Mouse (Mus musculus): ENCODE measurements at regions not wholly inside any gene's neighbourhood (a gene's known extent, or its start where the extent isn't known, plus 50 kb on each side); places are given as distances from the start of the nearest gene placed in this dataset.

DNA sequence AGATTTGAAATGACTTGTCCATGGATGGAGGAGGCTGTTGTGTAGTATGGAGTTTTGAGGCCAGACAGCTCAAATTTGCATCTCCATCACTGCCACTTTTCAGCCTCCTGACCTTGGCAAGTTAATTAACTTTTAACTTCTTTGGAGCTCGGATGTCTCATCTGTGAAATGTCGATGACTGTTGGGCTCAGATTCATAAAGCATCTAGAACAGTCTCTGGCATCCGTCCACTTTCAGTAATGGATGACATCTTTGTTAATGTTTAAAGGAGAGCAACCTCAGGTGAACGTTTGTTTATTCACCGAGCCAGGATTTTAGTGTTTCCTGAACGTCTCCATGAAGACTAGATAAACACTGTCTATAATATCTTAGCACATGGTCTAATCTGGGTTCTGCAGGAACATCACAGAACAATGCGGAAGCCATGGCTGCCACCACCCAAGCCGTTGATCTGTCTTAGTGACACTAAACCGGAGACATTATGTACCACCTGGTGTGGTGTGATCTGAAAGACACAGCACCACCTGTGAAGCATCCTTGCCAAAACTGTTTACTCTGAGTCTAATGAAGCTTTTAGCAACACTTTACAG lies 658.4 kb downstream of the Sorcs3 start:
- WGBS = 85% methylated on average over 9 of the region's 9 CpGs
- no peak for ATAC-seq
- no peak overlapping the region for H3K9ac ChIP-seq (replicated peaks)
- H3K9me3 ChIP-seq = no peaks in the 10 kb centered on the region
- no peaks in the 10 kb centered on the region for H3K36me3 ChIP-seq
- H3K4me3 ChIP-seq (replicated peaks) = no peak overlapping the region
- no peak overlapping the region for H3K27ac ChIP-seq
- no peak overlapping the region for H3K4me2 ChIP-seq (replicated peaks)
- H3K27me3 ChIP-seq = no peaks in the 10 kb centered on the region
- H3K4me1 ChIP-seq (replicated peaks) = no peaks in the 10 kb centered on the region

DNA sequence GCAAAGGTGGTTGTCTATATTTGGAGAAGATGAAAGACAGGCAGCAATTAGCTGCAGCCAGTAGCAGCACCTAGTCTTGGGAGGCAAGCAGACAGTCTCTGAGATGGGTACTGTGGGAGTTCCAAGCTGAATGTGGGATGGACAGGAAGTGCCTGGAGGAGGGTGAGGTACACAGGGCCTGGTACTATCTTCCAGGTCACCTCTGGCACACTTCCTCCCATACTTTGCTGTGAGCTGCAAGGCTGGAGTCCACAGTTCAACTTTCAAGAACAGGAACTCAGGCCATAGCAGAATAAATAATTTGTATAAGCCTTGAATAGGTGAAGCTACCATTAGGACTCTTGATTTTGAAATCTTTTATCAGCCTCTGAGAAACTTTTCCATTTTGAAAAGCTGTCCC lies 665.8 kb downstream of the Sorcs3 start:
- Histone ChIP-seq H3K9ac (replicated peaks) (no peak overlapping the region), H3K27me3 (no peaks in the 10 kb centered on the region), H3K27ac (no peak overlapping the region), H3K9me3 (no peaks in the 10 kb centered on the region), H3K4me2 (replicated peaks) (no peak overlapping the region), H3K4me1 (replicated peaks) (no peaks in the 10 kb centered on the region), H3K36me3 (no peaks in the 10 kb centered on the region), H3K4me3 (replicated peaks) (no peak overlapping the region)
- no peak for ATAC-seq

DNA sequence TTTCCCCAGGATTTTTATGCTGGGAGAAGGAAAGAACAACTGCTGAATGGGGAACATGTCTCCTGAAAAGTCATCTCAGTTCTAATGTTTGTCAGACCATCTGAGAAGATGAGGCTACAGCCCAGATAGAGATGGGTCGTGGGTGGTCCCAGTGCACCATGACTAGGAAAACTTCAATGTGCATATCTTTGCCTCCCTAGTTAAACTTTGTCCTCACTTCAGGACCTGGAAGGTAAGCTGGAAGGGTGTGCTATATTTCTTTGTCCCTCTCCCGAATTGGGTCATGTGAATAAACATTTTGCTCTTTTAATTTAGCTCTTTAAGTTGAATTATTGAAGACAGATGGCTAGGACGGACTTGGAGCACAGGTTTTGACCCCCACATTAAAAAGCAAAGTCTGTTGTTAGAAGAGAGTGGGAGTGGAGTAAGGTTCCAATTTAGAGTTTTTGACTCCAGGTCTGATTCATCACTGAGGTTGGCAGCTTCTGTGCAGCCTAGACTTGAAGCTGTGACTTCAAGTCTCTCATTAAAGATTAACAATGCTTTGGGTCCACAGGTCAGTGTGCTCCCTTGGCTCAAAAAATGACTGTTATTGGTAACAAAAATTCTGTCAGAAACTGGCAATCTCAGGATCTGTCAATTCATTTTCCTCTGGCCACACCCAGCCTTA lies 675.8 kb downstream of the Sorcs3 start:
- ATAC-seq = no peak
- no peaks in the 10 kb centered on the region for H3K9me3 ChIP-seq
- H3K4me1 ChIP-seq (replicated peaks) = no peaks in the 10 kb centered on the region
- no peaks in the 10 kb centered on the region for H3K27me3 ChIP-seq
- 79% methylated on average over 3 of the region's 3 CpGs for WGBS
- H3K27ac ChIP-seq = no peak overlapping the region
- no peaks in the 10 kb centered on the region for H3K36me3 ChIP-seq
- no peak overlapping the region for H3K4me2 ChIP-seq (replicated peaks)
- no peak overlapping the region for H3K4me3 ChIP-seq (replicated peaks)
- no peak overlapping the region for H3K9ac ChIP-seq (replicated peaks)

DNA sequence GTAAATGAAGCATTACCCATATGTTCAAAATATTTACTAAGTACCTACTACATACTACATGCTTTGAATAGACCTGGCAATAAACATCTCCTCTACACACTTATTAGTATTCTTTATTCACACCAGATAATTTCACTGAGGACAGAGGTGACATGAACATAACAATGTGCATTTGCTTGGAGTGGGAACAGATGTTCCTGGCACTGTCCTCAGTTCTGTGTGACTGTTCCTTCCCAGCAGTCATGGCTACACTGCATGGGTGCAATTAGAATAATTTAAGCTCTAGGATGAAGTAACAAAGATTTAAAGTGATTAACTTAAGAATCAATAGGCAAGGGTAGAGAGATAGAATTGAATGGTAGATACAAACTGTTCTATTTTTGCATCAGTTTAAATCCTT lies 702.4 kb downstream of the Sorcs3 start:
- Histone ChIP-seq H3K27ac (no peak overlapping the region), H3K4me1 (replicated peaks) (no peaks in the 10 kb centered on the region; the same call in 1 of the 2 replicates), H3K9ac (replicated peaks) (no peak overlapping the region), H3K9me3 (no peaks in the 10 kb centered on the region), H3K27me3 (no peaks in the 10 kb centered on the region), H3K4me3 (replicated peaks) (no peak overlapping the region), H3K4me2 (replicated peaks) (no peak overlapping the region), H3K36me3 (no peaks in the 10 kb centered on the region)
- no peak for ATAC-seq

DNA sequence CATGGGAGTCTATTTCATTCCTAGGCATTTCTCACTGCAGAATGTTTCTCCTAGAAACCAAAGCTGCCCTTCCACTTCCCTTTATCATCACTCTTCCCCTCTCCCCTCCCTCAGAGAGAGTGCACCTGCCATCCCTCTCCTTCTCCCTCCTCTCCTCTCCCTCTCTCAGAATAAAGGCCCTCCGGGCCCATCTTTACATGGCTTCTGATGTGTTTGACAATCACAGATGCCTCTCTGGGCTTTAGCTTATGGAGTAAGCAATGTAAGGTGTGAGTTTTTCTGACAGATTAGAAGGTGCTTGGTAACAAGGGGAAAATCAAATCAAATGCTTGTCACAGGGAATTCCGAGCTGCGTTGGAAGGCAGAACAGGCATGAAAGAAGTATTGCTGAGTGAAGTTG lies 707.2 kb downstream of the Sorcs3 start:
- peak; percentile 37; the same call in 1 of the 2 replicates for ATAC-seq
- no peak overlapping the region for H3K9ac ChIP-seq (replicated peaks)
- H3K9me3 ChIP-seq = no peaks in the 10 kb centered on the region
- H3K36me3 ChIP-seq = no peaks in the 10 kb centered on the region
- H3K27me3 ChIP-seq = no peaks in the 10 kb centered on the region
- H3K4me2 ChIP-seq (replicated peaks) = no peak overlapping the region
- no peak overlapping the region for H3K4me3 ChIP-seq (replicated peaks)
- 0 out of 2 replicates have a peak overlapping the region, but pooled peaks have one; percentile 3 for H3K27ac ChIP-seq
- no peaks in the 10 kb centered on the region; the same call in 1 of the 2 replicates for H3K4me1 ChIP-seq (replicated peaks)
- 62% methylated on average over 3 of the region's 3 CpGs for WGBS

DNA sequence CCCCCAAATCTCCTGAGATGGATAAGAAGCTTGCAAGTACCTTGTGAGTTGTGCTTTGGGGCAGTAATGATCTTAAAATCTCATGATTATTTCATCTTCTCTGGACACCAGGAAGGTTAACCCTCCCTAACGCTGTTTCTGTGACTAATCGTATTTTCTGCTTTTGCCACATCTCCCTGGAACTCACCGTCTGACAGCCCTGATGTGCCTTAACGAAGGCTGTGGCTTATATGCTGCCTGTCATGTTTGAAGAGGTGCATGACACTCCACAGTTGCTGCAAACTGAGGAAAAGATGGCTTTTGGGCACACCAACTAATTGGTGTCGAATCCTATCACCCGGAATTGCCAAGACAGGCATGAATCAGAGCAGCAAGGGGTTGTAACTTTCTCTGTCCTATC lies 713.8 kb downstream of the Sorcs3 start:
- H3K4me2 ChIP-seq (replicated peaks) = no peak overlapping the region
- H3K9me3 ChIP-seq = no peaks in the 10 kb centered on the region
- no peaks in the 10 kb centered on the region for H3K27me3 ChIP-seq
- ATAC-seq = no peak
- H3K4me1 ChIP-seq (replicated peaks) = no peaks in the 10 kb centered on the region
- WGBS = 51% methylated on average over 6 of the region's 6 CpGs
- H3K9ac ChIP-seq (replicated peaks) = no peak overlapping the region
- H3K27ac ChIP-seq = no peak overlapping the region
- H3K36me3 ChIP-seq = no peaks in the 10 kb centered on the region
- H3K4me3 ChIP-seq (replicated peaks) = no peak overlapping the region

DNA sequence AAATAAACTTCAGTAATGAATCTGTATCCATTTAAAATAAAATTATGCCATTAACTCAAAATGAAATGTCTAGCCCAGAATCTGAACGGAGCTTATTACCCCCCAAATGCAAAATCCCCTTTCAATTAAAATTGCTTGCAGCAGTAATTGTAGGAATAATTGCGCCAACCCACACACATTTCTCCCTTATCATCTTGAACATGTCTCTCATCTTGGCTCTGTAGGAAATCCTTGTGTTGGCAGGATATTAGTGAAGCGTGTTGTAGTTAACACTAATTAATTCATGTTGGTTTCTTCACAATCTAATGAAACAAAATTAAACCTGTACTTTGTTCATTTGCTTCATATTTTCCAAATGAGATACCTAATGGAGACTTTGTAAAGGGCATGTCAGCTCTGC lies 741.8 kb downstream of the Sorcs3 start:
- Histone ChIP-seq H3K4me3 (replicated peaks) (no peak overlapping the region), H3K4me2 (replicated peaks) (no peak overlapping the region), H3K27ac (no peak overlapping the region), H3K27me3 (no peaks in the 10 kb centered on the region), H3K4me1 (replicated peaks) (no peaks in the 10 kb centered on the region), H3K9me3 (no peaks in the 10 kb centered on the region), H3K36me3 (no peaks in the 10 kb centered on the region), H3K9ac (replicated peaks) (no peak overlapping the region)
- 78% methylated on average over 3 of the region's 3 CpGs for WGBS
- ATAC-seq = no peak
